ENCODE assay signal across 26 mouse cellular contexts in genomic region chr2:38827801-38828306, GRCm38 (mm10).
A peak's percentile ranks its signal among the peaks of the same experiment; 100 is the strongest.
DNase-seq lines count a peak whose midpoint lies in the region; ATAC-seq and TF ChIP-seq lines count a peak whose summit lies in the region.
"Had no signal": no experiment of that assay in that cellular context is flagged by ENCODE, and none has a peak within 500 bp of the region (broad histone marks: within the 10 kb centered on the region; RNA-seq: fewer than 3 reads in every experiment).

No protein-coding gene starts in this region.

- no peak overlapping the region for H3K4me2 ChIP-seq in intestine, embryonic 15.5 days (replicated peaks)
- H3K4me2 ChIP-seq in intestine, postnatal 0 days (replicated peaks; ENCODE audit: low read depth): no peak overlapping the region
- no peak overlapping the region for H3K4me2 ChIP-seq in intestine, embryonic 16.5 days (ENCODE audit: low read depth, low read length)
- H3K4me2 ChIP-seq in stomach, embryonic 16.5 days (ENCODE audit: low read depth, low read length): no peak overlapping the region
- H3K4me2 ChIP-seq: heart, embryonic 12.5 days; hindbrain, embryonic 13.5 days; liver, embryonic 15.5 days; lung, embryonic 15.5 days; midbrain, embryonic 15.5 days had no signal

- H3K9ac ChIP-seq in intestine, embryonic 15.5 days: no peak overlapping the region
- no peak overlapping the region for H3K9ac ChIP-seq in intestine, postnatal 0 days (ENCODE audit: low read depth, low read length)
- no peak overlapping the region for H3K9ac ChIP-seq in intestine, embryonic 16.5 days (ENCODE audit: low read depth, low read length)
- no peak overlapping the region for H3K9ac ChIP-seq in stomach, embryonic 16.5 days (ENCODE audit: low read length)
- H3K9ac ChIP-seq: heart, embryonic 12.5 days; hindbrain, embryonic 13.5 days; liver, embryonic 15.5 days; lung, embryonic 15.5 days; midbrain, embryonic 15.5 days had no signal

- no peak for TF ChIP-seq CTCF in intestine, postnatal 0 days (IDR thresholded peaks at IDR 0.05; ENCODE audit: low read depth)

- 56% methylated on average over 3 of the region's 3 CpGs for WGBS in intestine, embryonic 15.5 days
- 35% methylated on average over 3 of the region's 3 CpGs for WGBS in intestine, postnatal 0 days
- WGBS in intestine, embryonic 16.5 days: 53% methylated on average over 3 of the region's 3 CpGs
- WGBS in stomach, embryonic 16.5 days: 49% methylated on average over 3 of the region's 3 CpGs

- DNase-seq in 416B (ENCODE audit: low read depth): peak; percentile 29
- DNase-seq in kidney, adult 9 months: no peak
- no peak for DNase-seq in cerebellum, postnatal 36 days
- DNase-seq: adrenal gland, postnatal 25 days; cerebellum, adult 8-10 months; cerebellum, postnatal 25 days; heart, adult 2 months; heart, postnatal 4 days; kidney, adult 2 months; kidney, postnatal 10 days; layer of hippocampus, postnatal 36 days; left cerebral cortex, postnatal 4 days; right cerebral cortex, postnatal 4 days; thymus, adult 18-20 months; thymus, postnatal 25 days had no signal

- H3K36me3 ChIP-seq in intestine, embryonic 15.5 days: no peaks in the 10 kb centered on the region
- H3K36me3 ChIP-seq in intestine, postnatal 0 days (ENCODE audit: control insufficient read depth, insufficient read depth): no peaks in the 10 kb centered on the region
- no peaks in the 10 kb centered on the region for H3K36me3 ChIP-seq in intestine, embryonic 16.5 days (ENCODE audit: control insufficient read depth, insufficient read depth, low read length)
- no peaks in the 10 kb centered on the region for H3K36me3 ChIP-seq in stomach, embryonic 16.5 days (ENCODE audit: control insufficient read depth, insufficient read depth, low read length)
- H3K36me3 ChIP-seq: hindbrain, embryonic 13.5 days; liver, embryonic 15.5 days; midbrain, embryonic 15.5 days had no signal

- no peaks in the 10 kb centered on the region for H3K9me3 ChIP-seq in intestine, embryonic 15.5 days
- no peaks in the 10 kb centered on the region for H3K9me3 ChIP-seq in intestine, postnatal 0 days (ENCODE audit: control insufficient read depth)
- H3K9me3 ChIP-seq in intestine, embryonic 16.5 days (ENCODE audit: control insufficient read depth, low read length): no peaks in the 10 kb centered on the region
- no peaks in the 10 kb centered on the region for H3K9me3 ChIP-seq in stomach, embryonic 16.5 days (replicated peaks; ENCODE audit: control insufficient read depth, low read length)
- H3K9me3 ChIP-seq: heart, embryonic 12.5 days; hindbrain, embryonic 13.5 days; liver, embryonic 15.5 days; lung, embryonic 15.5 days; midbrain, embryonic 15.5 days had no signal

- no peaks in the 10 kb centered on the region for H3K27me3 ChIP-seq in intestine, embryonic 15.5 days (replicated peaks)
- no peaks in the 10 kb centered on the region for H3K27me3 ChIP-seq in intestine, postnatal 0 days (replicated peaks; ENCODE audit: control insufficient read depth, insufficient read depth, low read length)
- no peaks in the 10 kb centered on the region for H3K27me3 ChIP-seq in intestine, embryonic 16.5 days (replicated peaks; ENCODE audit: control insufficient read depth, insufficient read depth, low read length)
- H3K27me3 ChIP-seq in stomach, embryonic 16.5 days (ENCODE audit: control insufficient read depth, insufficient read depth, low read length): no peaks in the 10 kb centered on the region
- H3K27me3 ChIP-seq: heart, embryonic 12.5 days; hindbrain, embryonic 13.5 days; liver, embryonic 15.5 days; lung, embryonic 15.5 days; midbrain, embryonic 15.5 days had no signal

- H3K4me1 ChIP-seq in intestine, embryonic 15.5 days (replicated peaks): no peaks in the 10 kb centered on the region
- peaks cover 4% of the 10 kb centered on the region; the same call in 1 of the 2 replicates for H3K4me1 ChIP-seq in intestine, postnatal 0 days (replicated peaks; ENCODE audit: control insufficient read depth, insufficient read depth, low read length)
- H3K4me1 ChIP-seq in intestine, embryonic 16.5 days (ENCODE audit: control insufficient read depth, insufficient read depth, low read length): peaks cover 3% of the 10 kb centered on the region; the same call in 1 of the 2 replicates
- peaks cover 7% of the 10 kb centered on the region; the same call in 1 of the 2 replicates for H3K4me1 ChIP-seq in stomach, embryonic 16.5 days (ENCODE audit: control insufficient read depth, insufficient read depth, low read length)

- H3K27ac ChIP-seq in intestine, embryonic 15.5 days: no peak overlapping the region
- H3K27ac ChIP-seq in intestine, postnatal 0 days (ENCODE audit: low read depth, low read length): no peak overlapping the region
- H3K27ac ChIP-seq in intestine, embryonic 16.5 days (ENCODE audit: low read length): no peak overlapping the region
- H3K27ac ChIP-seq in stomach, embryonic 16.5 days (ENCODE audit: low read length): no peak overlapping the region
- H3K27ac ChIP-seq: heart, adult 2 months; hindbrain, embryonic 13.5 days; liver, embryonic 15.5 days; lung, embryonic 15.5 days; midbrain, embryonic 15.5 days had no signal

- peak; percentile 34 for ATAC-seq in intestine, embryonic 15.5 days
- ATAC-seq in intestine, postnatal 0 days: no peak
- peak; percentile 60 for ATAC-seq in intestine, embryonic 16.5 days
- peak; percentile 62 for ATAC-seq in stomach, embryonic 16.5 days (ENCODE audit: insufficient read depth, low FRiP score)
- ATAC-seq: CD4-positive, CD25-positive, alpha-beta regulatory T cell, adult 4 months; forebrain, embryonic 14.5 days; midbrain, embryonic 15.5 days had no signal

- H3K4me3 ChIP-seq in intestine, embryonic 15.5 days (replicated peaks): no peak overlapping the region
- no peak overlapping the region for H3K4me3 ChIP-seq in intestine, postnatal 0 days (ENCODE audit: low read depth, low read length)
- H3K4me3 ChIP-seq in intestine, embryonic 16.5 days (ENCODE audit: low read length): no peak overlapping the region
- no peak overlapping the region for H3K4me3 ChIP-seq in stomach, embryonic 16.5 days (replicated peaks; ENCODE audit: low read length)
- H3K4me3 ChIP-seq: heart, adult 2 months; heart, embryonic 12.5 days; hindbrain, embryonic 13.5 days; liver, embryonic 15.5 days; lung, embryonic 15.5 days; midbrain, embryonic 15.5 days had no signal
